Mouse (Mus musculus) olfactory bulb, adult 2 months (tissue): ENCODE data around the gene Zmym6.

Source experiments
- CTCF ChIP-seq: fragments of 200-500 bp; IDR thresholded peaks from 2 replicates; pipeline ENCODE4 v1.5.1; 2012; ENCODE audit warnings: low read depth, mild to moderate bottlenecking, low read length, moderate library complexity; ENCODE audit not compliant: insufficient read depth
- POLR2A ChIP-seq: fragments of 200-500 bp; IDR thresholded peaks from 2 replicates; pipeline ENCODE4 v1.6.1; 2012; ENCODE audit warnings: mild to moderate bottlenecking, low read depth, low read length, moderate library complexity; ENCODE audit not compliant: insufficient read depth

- TF ChIP-seq CTCF = no peak
- TF ChIP-seq POLR2A = no peak
These were observed 80.6 kb downstream of the Zmym6 start for GRCm38 (mm10) chr4:127157746-127158145.
